Comparison of ENCODE assay signal across 8 mouse cellular contexts in the genomic region with DNA sequence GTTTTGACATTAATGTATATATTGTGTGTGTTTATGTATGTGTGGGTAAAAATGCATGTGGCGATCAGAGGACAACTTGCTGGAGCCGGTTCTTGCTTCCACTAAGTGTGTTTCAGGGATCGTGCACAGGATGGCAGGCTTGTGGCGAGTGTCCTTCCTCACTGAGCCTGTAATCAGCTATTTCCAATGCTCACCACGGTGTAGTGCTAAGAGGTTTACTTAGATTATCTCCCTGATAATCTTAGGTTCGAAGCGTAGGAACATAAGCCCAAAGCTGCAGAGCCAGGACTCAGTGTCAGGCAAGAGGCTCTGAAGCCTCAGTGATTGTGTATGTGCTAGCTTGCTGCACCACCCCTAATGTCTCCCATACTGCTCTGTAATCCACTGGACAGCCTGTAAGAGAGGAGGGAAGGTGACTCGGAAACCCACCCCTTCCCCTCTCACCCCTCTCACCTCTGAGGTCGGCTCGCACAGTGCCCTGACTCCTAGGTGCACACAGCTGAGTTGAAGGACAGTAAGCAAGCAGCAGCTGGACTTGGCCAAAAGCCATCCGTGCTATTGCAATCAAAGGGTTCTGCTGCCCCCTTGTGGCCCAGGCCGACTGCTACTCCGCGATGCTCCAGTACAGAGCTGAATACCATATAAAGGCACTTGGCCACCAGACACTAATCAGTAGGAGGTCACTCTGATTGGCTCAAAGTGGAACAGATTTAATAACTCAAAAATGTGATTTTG. TPM values are rescaled to one million over a fixed set of nuclear protein-coding genes. Genes with fewer than 3 reads are reported as not detected.
DNase-seq lines count a peak whose midpoint lies in the region; ATAC-seq and TF ChIP-seq lines count a peak whose summit lies in the region.

No protein-coding gene starts in this region.

- TF ChIP-seq CTCF in G1E (IDR thresholded peaks at IDR 0.05; ENCODE audit: low read depth, low read length), result peak; percentile 78
- TF ChIP-seq CTCF in forebrain, postnatal 0 days (IDR thresholded peaks at IDR 0.05; ENCODE audit: low read depth), result peak; percentile 99

- no peak overlapping the region for H3K27ac ChIP-seq in forebrain, postnatal 0 days (ENCODE audit: low read depth, low read length)
- H3K27ac ChIP-seq in neural tube, embryonic 15.5 days (replicated peaks), result 0 out of 2 replicates have a peak overlapping the region, but pooled peaks have one; percentile 15

- no peak overlapping the region for H3K9ac ChIP-seq in forebrain, postnatal 0 days
- no peak overlapping the region for H3K9ac ChIP-seq in neural tube, embryonic 15.5 days (replicated peaks)

- peak; percentile 54 for ATAC-seq in G1E (ENCODE audit: extremely low read depth, insufficient number of reproducible peaks, low FRiP score, poor library complexity, severe bottlenecking)
- peak; percentile 86 for ATAC-seq in forebrain, postnatal 0 days
- peak; percentile 92 for ATAC-seq in neural tube, embryonic 15.5 days (ENCODE audit: low FRiP score)

- H3K36me3 ChIP-seq in G1E (replicated peaks), result peaks cover 47% of the 10 kb centered on the region
- H3K36me3 ChIP-seq in forebrain, postnatal 0 days (ENCODE audit: insufficient read depth), result no peaks in the 10 kb centered on the region
- no peaks in the 10 kb centered on the region for H3K36me3 ChIP-seq in neural tube, embryonic 15.5 days

- H3K9me3 ChIP-seq in G1E (replicated peaks), result no peaks in the 10 kb centered on the region
- no peaks in the 10 kb centered on the region for H3K9me3 ChIP-seq in forebrain, postnatal 0 days (ENCODE audit: low read length)
- no peaks in the 10 kb centered on the region for H3K9me3 ChIP-seq in neural tube, embryonic 15.5 days (replicated peaks)

- H3K27me3 ChIP-seq in G1E (ENCODE audit: insufficient read depth, low read length), result no peaks in the 10 kb centered on the region
- H3K27me3 ChIP-seq in forebrain, postnatal 0 days (ENCODE audit: insufficient read depth, low read length), result no peaks in the 10 kb centered on the region
- no peaks in the 10 kb centered on the region for H3K27me3 ChIP-seq in neural tube, embryonic 15.5 days (replicated peaks)

- H3K4me3 ChIP-seq in G1E (ENCODE audit: low read depth, low read length), result no peak overlapping the region; the same call in 1 of the 2 replicates
- no peak overlapping the region for H3K4me3 ChIP-seq in forebrain, postnatal 0 days (ENCODE audit: low read depth, low read length)
- H3K4me3 ChIP-seq in neural tube, embryonic 15.5 days (replicated peaks), result no peak overlapping the region

- H3K4me1 ChIP-seq in G1E (ENCODE audit: insufficient read depth, low read depth, low read length), result peaks cover 47% of the 10 kb centered on the region
- no peaks in the 10 kb centered on the region for H3K4me1 ChIP-seq in forebrain, postnatal 0 days (ENCODE audit: insufficient read depth)
- peaks cover 9% of the 10 kb centered on the region for H3K4me1 ChIP-seq in neural tube, embryonic 15.5 days

- peak; percentile 67 for DNase-seq in G1E (ENCODE audit: low spot score)
- DNase-seq in cerebellum, adult 18-20 months, result peak; percentile 85 to 95
- peak; percentile 95 for DNase-seq in forebrain, postnatal 0 days
- DNase-seq in heart, postnatal 36 days, result peak; percentile 97 to 98
- peak; percentile 89 to 97 for DNase-seq in layer of hippocampus, adult 18-20 months (ENCODE audit: low spot score in 2 of 2)
- DNase-seq in lung, adult 18-20 months, result peak; percentile 90 to 93
- DNase-seq in testis, postnatal 10 days (ENCODE audit: low spot score), result peak; percentile 99

- H3K4me2 ChIP-seq in forebrain, postnatal 0 days (ENCODE audit: low read depth), result peak overlapping the region; percentile 8; the same call in 1 of the 2 replicates
- H3K4me2 ChIP-seq in neural tube, embryonic 15.5 days, result peak overlapping the region; percentile 25; the same call in 1 of the 2 replicates

- intact Hi-C loops in heart, postnatal 36 days (cut with DNase I), result loop anchor here (1.0 to 10.0 kb wide), 3 partner anchors 155 to 379 kb away; no protein-coding TSS in a partner anchor

- WGBS in forebrain, postnatal 0 days, result 38% methylated on average over 14 of the region's 14 CpGs
- 39% methylated on average over 14 of the region's 14 CpGs for WGBS in neural tube, embryonic 15.5 days

RNA-seq across cellular contexts. Expression of a gene that starts 51.3 kb away (rescaled TPM):
- 13.4 and 24.6 TPM in 2 replicates for total RNA-seq in G1E (2014; fragmentation: Nextera tagmentation)
- total RNA-seq in G1E (2017), result 6.9 and 10.3 TPM in 2 replicates
- 13.8 and 13.9 TPM in 2 replicates for polyA plus RNA-seq in G1E (2012)
- 32.6 and 36.1 TPM in 2 replicates for total RNA-seq in forebrain, postnatal 0 days (2014; rRNA removed)
- 11.2 and 11.3 TPM in 2 replicates for polyA plus RNA-seq in forebrain, postnatal 0 days (2015; fragmentation: Nextera tagmentation; extraction: Ambion mirVana)
- total RNA-seq in heart, postnatal 36 days (2021), result 10 to 100 TPM; 60.3 to 66.4 TPM
- 10 to 100 TPM; 47.1 to 48.7 TPM for total RNA-seq in layer of hippocampus, adult 18-20 months (2021)
- polyA plus RNA-seq in neural tube, embryonic 15.5 days (2015; fragmentation: Nextera tagmentation; extraction: Ambion mirVana), result 13.8 and 18.3 TPM in 2 replicates
